Mouse (Mus musculus): ENCODE measurements around the gene Gm21663. TPM values are rescaled to one million over a fixed set of nuclear protein-coding genes. Genes with fewer than 3 reads are reported as not detected.
"Not testable (repeated sequence)": the region's sequence is repeated elsewhere in the genome, so short reads cannot be mapped to it uniquely, and the experiment has no call there.

Gm21663 gene
- total RNA-seq (2022): not detected

- DNase-seq: not testable (repeated sequence)
Measured at GRCm38 (mm10) chr5:25942281-25942680, at the start of gene Gm21663. Gm21663 (minus strand) TSS chr5:25942381.

- DNase-seq: not testable (repeated sequence)
Measured at GRCm38 (mm10) chr5:25988550-25988949, 46.4 kb upstream of the Gm21663 start, which contains the start of gene Gm21698. Gm21698 (minus strand) TSS chr5:25988650.

- not testable (repeated sequence) for DNase-seq
Measured at GRCm38 (mm10) chr5:25972563-25972962, 30.4 kb upstream of the Gm21663 start, which contains the start of gene Gm21680. Gm21680 (minus strand) TSS chr5:25972663.

- not testable (repeated sequence) for DNase-seq
Measured at GRCm38 (mm10) chr5:25957050-25957449, 14.9 kb upstream of the Gm21663 start.

GRCm38 (mm10) chr5:25956611-25957010, 14.4 kb upstream of the Gm21663 start:
- not testable (repeated sequence) for DNase-seq

GRCm38 (mm10) chr5:25954317-25954716, 12.1 kb upstream of the Gm21663 start, which contains the start of gene Gm21671:
Gm21671 (minus strand) TSS chr5:25954417.
- DNase-seq: not testable (repeated sequence)

- not testable (repeated sequence) for DNase-seq
Measured at GRCm38 (mm10) chr5:25945391-25945790, 3.2 kb upstream of the Gm21663 start.

- peak; percentile 54 for DNase-seq
Measured at GRCm38 (mm10) chr5:25891321-25891720, 50.9 kb downstream of the Gm21663 start.

GRCm38 (mm10) chr5:25889746-25890382, 52.3 kb downstream of the Gm21663 start:
- DNase-seq: no peak

- no peak for DNase-seq
Measured at GRCm38 (mm10) chr5:25886708-25887107, 55.5 kb downstream of the Gm21663 start.

Other genes with a start within 250 kb of the Gm21663 start
- gene Xrcc2, start 236.6 kb downstream of the Gm21663 start, total RNA-seq (2022): 1 to 10 TPM; 4.6 to 7.7 (median 5.9) TPM
- 10 to 100 TPM; 11.1 to 13.8 (median 12.3) TPM for gene Actr3b, start 182.4 kb downstream of the Gm21663 start, total RNA-seq (2022)
- gene Gm21671, start 12.0 kb upstream of the Gm21663 start, total RNA-seq (2022): under 1 TPM in 2 of 4 experiments, not detected in 2; 0.15 to 0.17 TPM
- not detected for gene Gm21680, start 30.3 kb upstream of the Gm21663 start, total RNA-seq (2022)
- gene Gm21698, start 46.3 kb upstream of the Gm21663 start, total RNA-seq (2022): not detected
- not detected for gene Gm1979, start 62.4 kb upstream of the Gm21663 start, total RNA-seq (2022)
- not detected for gene Gm5862, start 80.5 kb upstream of the Gm21663 start, total RNA-seq (2022)
- under 1 TPM in 1 of 4 experiments, not detected in 3; 0.20 TPM for gene Speer4a, start 97.2 kb upstream of the Gm21663 start, total RNA-seq (2022)
- gene Gm7347, start 116.2 kb upstream of the Gm21663 start, total RNA-seq (2022): under 1 TPM in 1 of 4 experiments, not detected in 3; 0.10 TPM
- gene Gm10471, start 146.9 kb upstream of the Gm21663 start, total RNA-seq (2022): not detected
- gene 5031410I06Rik, start 163.0 kb upstream of the Gm21663 start, total RNA-seq (2022): under 1 TPM in 1 of 4 experiments, not detected in 3; 0.10 TPM
- gene Gm10220, start 179.0 kb upstream of the Gm21663 start, total RNA-seq (2022): not detected